Mouse (Mus musculus) macrophage (primary cell): ENCODE measurements at regions not wholly inside any gene's neighbourhood (a gene's known extent, or its start where the extent isn't known, plus 50 kb on each side); places are given as distances from the start of the nearest gene placed in this dataset.

Experiments used
- H3K27ac ChIP-seq: fragments of 350-480 bp; formaldehyde crosslinking; 2 replicates; pipeline ENCODE4 v1.9.0; 2021
- H3K36me3 ChIP-seq: fragments of 350-480 bp; formaldehyde crosslinking; 2 replicates; pipeline ENCODE4 v1.9.0; 2021; ENCODE audit errors: inconsistent target
- H3K4me3 ChIP-seq: fragments of 350-480 bp; formaldehyde crosslinking; 2 replicates; pipeline ENCODE4 v1.9.0; 2021; ENCODE audit errors: inconsistent target
- H3K79me2 ChIP-seq: fragments of 350-480 bp; formaldehyde crosslinking; 2 replicates; pipeline ENCODE4 v1.9.0; 2021; ENCODE audit errors: inconsistent target
- WGBS: methylation state at CpG from one replicate; pipeline ENCODE4 v1.1.7; 2026; ENCODE audit warnings: inconsistent platforms; ENCODE audit not compliant: missing documents; 5-methylcytosine and 5-hydroxymethylcytosine counted together

DNA sequence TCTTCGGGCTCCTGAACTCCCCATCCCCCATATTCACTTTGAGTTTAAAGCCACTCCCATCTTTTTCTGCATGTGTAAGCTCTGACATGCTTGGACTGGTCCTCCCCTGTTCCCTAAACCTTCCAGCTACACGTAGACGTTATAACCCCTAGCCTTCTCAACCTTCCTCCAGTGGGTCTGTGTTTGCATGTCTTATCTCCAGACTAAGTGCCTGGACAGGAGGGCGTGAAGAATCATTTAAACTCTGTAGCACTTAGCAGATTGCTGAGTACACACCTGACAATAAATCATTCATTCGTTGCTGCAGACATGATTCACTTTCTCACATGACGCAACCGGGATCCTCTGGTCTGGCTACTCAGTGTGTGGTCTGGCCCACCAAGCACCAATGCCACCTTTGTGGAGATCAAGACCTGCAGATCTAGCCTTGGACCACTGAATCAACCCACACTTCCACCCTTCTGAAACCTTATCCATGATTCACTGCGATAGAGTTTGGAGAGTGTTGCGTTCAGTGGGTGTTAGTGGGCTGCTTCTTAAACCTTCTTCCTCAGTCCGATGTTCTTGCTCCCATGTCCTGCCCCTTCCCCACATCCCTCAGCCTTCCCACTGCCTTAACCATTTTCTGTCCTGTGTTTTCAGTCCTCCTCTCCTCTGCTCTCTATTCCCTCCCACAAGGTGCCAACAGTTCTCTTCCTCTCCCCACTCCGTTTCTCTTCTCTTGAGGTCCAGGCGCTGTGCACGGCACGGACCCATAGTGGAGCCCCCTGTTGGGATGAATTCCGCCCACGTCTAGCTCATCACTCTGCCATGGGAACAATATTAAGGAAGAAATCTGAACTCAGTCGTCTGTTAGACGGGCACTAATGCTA is 541.3 kb upstream of the Gm19410 start:
- no peaks in the 10 kb centered on the region for H3K79me2 ChIP-seq
- 93% methylated on average over 18 of the region's 18 CpGs for WGBS
- H3K36me3 ChIP-seq: no peaks in the 10 kb centered on the region
- no peak overlapping the region for H3K4me3 ChIP-seq
- H3K27ac ChIP-seq: no peak overlapping the region

DNA sequence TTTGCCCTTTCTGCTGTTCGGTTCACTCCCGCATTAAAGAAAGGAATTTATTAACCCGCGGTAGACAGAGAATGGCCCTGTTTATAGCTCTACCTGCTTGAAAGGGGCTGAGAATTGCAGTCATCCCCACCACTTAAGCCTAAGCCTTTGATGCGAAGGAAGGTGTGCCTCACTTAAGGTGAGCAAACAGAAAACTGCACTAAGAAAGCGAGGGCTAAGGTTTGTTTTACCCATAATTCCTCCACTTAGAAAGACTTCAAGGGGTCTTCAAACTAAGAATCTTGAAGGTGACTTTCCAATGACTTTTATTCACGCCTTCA is 540.7 kb upstream of the Gm19410 start:
- Histone ChIP-seq H3K4me3 (no peak overlapping the region), H3K79me2 (no peaks in the 10 kb centered on the region), H3K27ac (no peak overlapping the region), H3K36me3 (no peaks in the 10 kb centered on the region)
- WGBS: 91% methylated on average over 7 of the region's 7 CpGs

DNA sequence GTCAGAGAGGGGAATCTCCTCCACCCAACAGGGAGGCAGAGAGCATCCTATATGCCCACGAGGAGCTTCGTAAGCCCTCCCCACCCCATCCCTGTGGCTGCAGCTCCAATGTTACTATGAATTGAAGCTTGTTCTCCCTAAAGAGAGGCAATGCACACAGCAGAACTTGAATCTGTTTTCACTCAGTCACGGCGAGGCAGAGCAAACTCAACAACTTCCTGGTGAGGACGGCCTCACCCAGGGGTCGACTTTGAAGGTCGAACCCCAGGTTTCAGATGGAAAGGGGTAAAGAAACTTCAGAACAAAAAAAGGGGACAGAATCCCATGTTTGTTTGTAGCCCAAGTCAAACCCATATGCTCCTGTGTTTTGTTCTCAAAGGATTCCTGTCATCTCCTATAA is 538.5 kb upstream of the Gm19410 start:
- WGBS: 67% methylated on average over 7 of the region's 7 CpGs
- H3K27ac ChIP-seq: no peak overlapping the region
- H3K36me3 ChIP-seq: no peaks in the 10 kb centered on the region
- H3K4me3 ChIP-seq: no peak overlapping the region
- no peaks in the 10 kb centered on the region for H3K79me2 ChIP-seq

DNA sequence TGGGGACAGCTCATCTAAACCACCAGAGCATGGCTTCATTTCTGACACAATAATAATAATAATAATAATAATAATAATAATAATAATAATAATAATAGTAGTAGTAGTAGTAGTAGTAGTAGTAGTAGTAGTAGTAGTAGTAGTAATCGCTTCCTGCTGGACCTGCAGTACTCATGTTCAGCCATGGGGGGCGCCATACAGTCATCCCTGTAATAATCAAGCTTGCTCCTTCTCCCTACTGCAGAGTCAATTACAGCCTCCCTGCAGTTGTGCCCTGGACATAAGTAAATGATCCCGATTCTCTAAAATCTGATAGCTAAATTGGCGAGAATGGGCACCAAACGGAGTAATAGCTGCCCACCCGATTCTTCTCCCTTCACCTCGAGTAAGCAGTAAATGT is 537.1 kb upstream of the Gm19410 start:
- Histone ChIP-seq H3K27ac (no peak overlapping the region), H3K4me3 (no peak overlapping the region), H3K79me2 (no peaks in the 10 kb centered on the region), H3K36me3 (no peaks in the 10 kb centered on the region)
- 84% methylated on average over 6 of the region's 7 CpGs for WGBS

DNA sequence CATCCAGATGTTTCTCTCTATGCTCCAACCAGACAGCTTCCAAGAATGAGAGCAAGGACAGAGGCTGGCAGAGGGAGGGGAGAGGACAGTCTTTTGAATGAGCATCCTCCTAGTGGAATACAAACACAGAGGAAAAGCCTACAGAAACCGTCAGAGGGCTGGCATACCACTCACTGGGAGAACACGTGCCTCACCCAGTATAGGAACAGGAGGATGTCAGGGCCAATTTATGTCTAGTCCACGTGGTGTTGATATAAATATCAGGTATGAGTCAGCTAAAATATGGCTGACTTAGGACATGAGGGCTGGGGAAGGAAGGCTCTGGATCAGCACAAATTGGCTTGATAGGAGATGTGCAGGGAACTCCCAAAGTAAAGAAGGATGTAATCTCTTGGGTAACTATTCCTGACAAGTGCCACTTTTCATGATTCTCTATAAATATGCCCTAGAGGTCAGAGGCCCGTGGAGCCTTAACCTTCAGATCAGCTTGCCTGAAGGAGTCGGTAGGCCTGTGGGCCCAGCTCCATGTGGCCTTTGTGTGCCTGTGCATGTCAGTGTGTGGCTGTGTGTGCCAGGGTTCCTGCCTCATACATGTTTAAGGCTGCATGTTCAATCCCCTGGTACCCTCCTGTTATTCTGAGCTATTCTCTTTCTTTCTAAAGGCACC is 531.9 kb upstream of the Gm19410 start:
- WGBS: 37% methylated on average over 5 of the region's 5 CpGs
- Histone ChIP-seq H3K79me2 (no peaks in the 10 kb centered on the region), H3K4me3 (no peak overlapping the region), H3K36me3 (no peaks in the 10 kb centered on the region), H3K27ac (peak overlapping the region; percentile 94)

DNA sequence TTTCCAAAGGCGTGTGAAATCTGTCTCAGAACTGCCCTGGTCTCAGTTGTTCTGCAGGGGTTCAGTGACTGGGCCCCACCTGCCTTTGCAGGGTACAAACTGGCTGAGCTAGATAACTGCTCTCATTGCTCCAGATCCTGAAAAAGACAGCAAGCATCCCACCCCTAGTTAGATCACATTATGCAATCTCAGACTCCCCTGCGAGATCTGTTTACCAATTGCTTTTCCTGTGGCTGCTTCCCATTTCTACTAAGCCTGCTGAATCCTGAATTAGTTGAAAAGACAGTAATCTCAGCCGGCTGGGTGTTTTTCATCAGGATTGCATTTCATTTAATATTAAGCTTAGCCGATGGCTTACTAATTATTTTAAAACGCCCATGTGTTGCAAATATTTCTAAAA is 531.2 kb upstream of the Gm19410 start:
- Histone ChIP-seq H3K36me3 (no peaks in the 10 kb centered on the region), H3K79me2 (no peaks in the 10 kb centered on the region), H3K4me3 (no peak overlapping the region), H3K27ac (peak overlapping the region; percentile 94)
- 65% methylated on average over 5 of the region's 5 CpGs for WGBS

DNA sequence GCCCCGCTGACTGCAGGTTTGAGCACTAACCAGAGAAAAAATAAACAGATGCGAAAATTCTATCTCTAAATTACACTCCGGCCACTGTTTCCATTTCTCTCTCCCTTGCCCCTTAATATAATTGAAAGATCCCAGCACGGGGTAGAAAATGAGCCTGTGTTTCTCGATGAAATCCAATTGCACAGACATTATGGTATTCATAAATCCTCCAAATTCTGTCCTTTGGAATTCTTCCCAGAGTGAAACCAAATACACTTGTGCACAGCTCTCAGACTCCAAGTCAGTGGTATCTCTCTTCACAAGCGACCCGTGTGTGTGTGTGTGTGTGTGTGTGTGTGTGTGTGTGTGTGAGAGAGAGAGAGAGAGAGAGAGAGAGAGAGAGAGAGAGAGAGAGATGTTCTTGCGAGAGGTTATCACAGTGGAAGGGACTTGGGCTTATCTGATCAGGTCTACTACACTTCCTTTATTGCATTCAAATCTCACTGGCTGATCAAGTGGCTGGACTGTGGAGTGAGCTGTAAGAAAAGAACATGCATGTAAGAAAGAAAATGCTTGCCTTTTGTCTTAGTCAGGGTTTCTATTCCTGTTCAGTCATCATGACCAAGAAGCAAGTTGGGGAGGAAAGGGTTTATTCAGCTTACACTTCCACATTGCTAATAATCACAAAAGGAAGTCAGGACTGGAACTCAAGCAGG is 529.6 kb upstream of the Gm19410 start:
- Histone ChIP-seq H3K79me2 (no peaks in the 10 kb centered on the region), H3K4me3 (no peak overlapping the region), H3K36me3 (no peaks in the 10 kb centered on the region), H3K27ac (peak overlapping the region; percentile 46)
- 96% methylated on average over 6 of the region's 8 CpGs for WGBS

DNA sequence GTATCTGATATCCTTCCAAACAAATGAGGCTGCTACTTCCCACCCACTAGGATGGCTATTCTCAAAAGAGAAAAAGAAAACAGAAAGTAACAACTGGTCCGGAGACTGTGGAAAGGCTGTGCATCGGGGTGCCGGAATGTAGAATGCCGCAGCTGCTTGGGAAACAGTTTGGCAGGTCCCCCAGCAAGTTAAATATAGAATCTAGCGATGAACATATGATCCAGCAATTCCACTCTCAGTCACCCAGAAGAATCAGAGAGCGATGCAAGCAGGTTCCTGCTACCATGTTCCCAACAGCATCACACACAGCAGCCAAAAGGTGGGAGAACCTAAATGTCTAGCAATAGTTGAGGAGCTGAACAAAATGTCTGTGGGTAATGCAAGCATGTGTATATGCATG is 528.3 kb upstream of the Gm19410 start:
- Histone ChIP-seq H3K79me2 (no peaks in the 10 kb centered on the region), H3K4me3 (no peak overlapping the region), H3K36me3 (no peaks in the 10 kb centered on the region), H3K27ac (no peak overlapping the region)
- WGBS: 86% methylated on average over 6 of the region's 6 CpGs

DNA sequence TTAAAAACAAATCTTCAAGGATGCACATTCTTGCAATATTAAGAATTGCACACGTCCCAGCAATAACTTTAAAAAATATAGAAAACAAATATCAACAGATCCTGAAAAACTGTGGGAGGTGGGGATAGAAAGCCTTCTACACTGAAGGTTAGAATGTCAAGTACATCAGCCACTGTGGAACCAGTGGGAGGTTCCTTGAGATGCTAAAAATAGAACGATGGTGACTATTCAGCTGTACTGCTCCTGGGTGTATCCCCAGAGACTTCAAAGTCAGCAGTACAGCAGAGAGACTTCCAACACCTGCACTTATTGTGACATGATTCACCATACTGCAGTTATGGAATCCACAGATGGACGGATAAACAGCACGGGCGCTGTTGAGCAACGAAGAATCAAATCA is 524.7 kb upstream of the Gm19410 start:
- no peaks in the 10 kb centered on the region for H3K36me3 ChIP-seq
- WGBS: 88% methylated on average over 6 of the region's 6 CpGs
- no peak overlapping the region for H3K27ac ChIP-seq
- no peak overlapping the region for H3K4me3 ChIP-seq
- no peaks in the 10 kb centered on the region for H3K79me2 ChIP-seq

DNA sequence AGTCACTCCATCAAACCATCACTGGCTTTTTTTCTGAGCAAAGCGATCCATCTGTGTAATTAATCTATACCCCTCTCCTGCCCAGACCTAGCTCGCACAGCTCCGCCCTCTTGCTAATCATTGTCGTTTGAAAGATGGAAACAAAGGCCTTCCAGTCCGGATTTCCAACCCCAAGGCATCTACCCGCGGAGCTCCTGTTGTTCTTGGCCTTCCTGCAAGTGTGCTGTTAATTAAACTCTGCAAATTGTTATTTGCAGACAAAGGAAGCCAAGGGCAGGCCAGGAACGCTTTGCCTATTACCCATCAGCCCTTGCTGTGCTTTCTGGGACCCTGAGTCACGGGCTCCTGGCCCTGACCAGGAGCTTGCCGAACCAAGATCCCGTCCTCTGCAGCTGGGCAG is 522.0 kb upstream of the Gm19410 start:
- H3K79me2 ChIP-seq: no peaks in the 10 kb centered on the region
- H3K27ac ChIP-seq: no peak overlapping the region
- H3K4me3 ChIP-seq: no peak overlapping the region
- H3K36me3 ChIP-seq: no peaks in the 10 kb centered on the region
- WGBS: 89% methylated on average over 11 of the region's 11 CpGs

DNA sequence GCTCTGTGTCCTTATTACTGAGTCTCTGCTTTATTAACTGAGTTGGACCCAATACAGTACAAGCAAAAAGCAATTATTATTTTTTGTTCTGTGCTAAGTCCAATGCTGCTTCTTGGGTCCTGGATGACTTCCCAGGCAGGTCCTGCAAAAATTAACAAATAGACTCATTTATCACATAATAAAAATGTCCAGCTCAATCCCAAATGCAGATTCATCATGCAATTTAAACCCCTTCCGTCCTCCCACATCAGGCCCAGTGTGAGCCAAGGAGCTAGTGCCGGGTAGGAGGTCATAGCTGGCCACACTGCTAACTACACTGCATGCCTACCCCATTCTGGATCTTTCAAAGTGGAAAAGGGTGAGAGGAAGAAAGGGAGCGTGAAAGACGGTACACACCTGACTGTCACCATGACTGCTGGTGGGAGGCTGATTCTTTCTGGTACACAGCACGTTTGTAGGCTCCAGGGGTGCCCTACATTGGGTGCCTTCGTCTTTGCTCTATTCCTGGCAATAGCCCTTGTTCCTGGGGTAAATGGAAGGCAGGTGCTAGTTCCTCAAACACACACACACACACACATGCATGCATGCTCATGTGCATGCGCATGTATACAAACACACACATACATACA is 515.7 kb upstream of the Gm19410 start:
- Histone ChIP-seq H3K79me2 (no peaks in the 10 kb centered on the region), H3K36me3 (no peaks in the 10 kb centered on the region), H3K4me3 (no peak overlapping the region), H3K27ac (no peak overlapping the region)
- WGBS: 82% methylated on average over 7 of the region's 7 CpGs

DNA sequence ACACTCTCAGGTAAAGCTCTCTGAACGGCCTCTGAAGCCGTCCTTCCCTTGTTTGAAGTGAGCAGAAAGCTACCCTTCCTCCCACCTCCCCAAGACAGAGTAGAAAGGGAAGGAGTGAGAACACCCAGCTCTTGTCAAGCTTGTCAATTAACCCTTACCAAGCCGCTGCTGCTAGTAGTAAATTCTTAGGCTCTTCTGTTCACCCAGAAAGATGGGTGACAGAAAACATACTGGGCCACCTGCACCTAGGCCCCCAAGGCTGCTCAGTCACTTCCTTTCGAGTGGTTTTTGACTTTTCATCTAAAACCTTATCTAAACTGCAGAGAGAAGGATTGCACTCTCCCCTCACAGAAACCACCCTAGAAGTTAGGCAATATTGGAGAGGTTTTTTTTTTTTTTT is 514.9 kb upstream of the Gm19410 start:
- no peaks in the 10 kb centered on the region for H3K36me3 ChIP-seq
- no peak overlapping the region for H3K4me3 ChIP-seq
- 22% methylated on average over 4 of the region's 4 CpGs for WGBS
- no peaks in the 10 kb centered on the region for H3K79me2 ChIP-seq
- no peak overlapping the region for H3K27ac ChIP-seq

DNA sequence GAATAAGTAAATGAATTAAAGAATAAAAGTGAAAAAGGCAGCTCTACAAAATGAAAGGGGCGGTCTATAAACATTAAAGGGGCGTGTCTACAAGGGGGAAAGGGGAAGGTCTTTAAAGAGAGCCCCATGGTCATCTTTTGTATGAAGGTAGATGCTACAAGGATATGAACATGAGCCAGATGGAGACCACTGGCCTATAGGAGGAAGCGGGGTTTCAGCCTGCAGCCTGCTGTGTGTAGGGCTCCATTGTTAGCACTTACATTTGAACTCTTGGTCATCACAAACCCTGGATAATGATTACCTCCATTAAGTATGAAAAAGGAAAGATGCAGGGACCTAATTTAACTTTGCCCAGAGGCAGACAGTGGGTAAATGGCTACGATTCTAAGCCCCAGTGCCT is 511.6 kb upstream of the Gm19410 start:
- Histone ChIP-seq H3K79me2 (no peaks in the 10 kb centered on the region), H3K36me3 (no peaks in the 10 kb centered on the region), H3K4me3 (no peak overlapping the region), H3K27ac (no peak overlapping the region)
- WGBS: 96% methylated on average over 4 of the region's 4 CpGs

DNA sequence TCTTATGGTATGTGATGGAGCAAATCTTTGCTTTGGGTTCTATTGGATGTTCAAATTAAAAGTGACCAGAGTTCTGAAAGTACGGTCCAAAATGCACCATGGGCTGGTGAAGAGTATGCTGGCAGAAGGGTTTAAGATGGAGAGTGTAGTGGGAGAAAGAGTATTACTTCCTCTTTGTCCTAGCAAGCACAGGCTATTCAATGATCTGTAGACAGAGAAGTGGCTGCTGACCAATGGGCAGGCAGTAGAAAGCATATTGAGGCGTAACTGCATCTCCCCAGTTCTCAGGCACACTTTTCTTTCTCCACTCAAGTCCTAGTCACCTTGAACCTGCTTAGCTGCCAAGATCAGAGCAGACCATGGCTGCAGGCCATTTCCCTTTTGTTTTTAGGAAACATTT is 510.3 kb upstream of the Gm19410 start:
- H3K79me2 ChIP-seq: no peaks in the 10 kb centered on the region
- no peak overlapping the region for H3K27ac ChIP-seq
- WGBS: 75% methylated on average over 2 of the region's 2 CpGs
- no peaks in the 10 kb centered on the region for H3K36me3 ChIP-seq
- no peak overlapping the region for H3K4me3 ChIP-seq

DNA sequence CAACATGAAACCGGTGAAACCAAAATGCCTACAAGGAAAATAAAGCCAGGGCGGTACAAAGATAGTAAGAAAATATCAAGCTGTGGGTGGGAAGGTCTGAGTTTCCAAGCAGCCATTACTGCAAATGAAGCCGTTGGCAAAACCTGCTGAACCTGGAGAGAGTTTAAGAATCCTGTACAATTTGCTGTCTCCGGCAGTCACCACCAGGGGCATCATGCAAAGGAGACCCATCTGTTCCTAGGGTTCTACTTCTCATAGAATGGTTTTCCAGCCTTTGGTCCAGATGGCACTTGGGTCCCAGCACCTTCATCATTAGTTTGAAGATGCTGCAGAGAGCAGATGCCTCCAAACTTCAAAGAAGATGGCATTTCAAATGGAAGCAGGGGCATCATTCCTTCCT is 508.6 kb upstream of the Gm19410 start:
- 59% methylated on average over 4 of the region's 4 CpGs for WGBS
- Histone ChIP-seq H3K27ac (no peak overlapping the region), H3K4me3 (no peak overlapping the region), H3K36me3 (no peaks in the 10 kb centered on the region), H3K79me2 (no peaks in the 10 kb centered on the region)
